Mouse (Mus musculus): ENCODE data around the gene Mturn. TPM values are rescaled to one million over a fixed set of nuclear protein-coding genes. Genes with fewer than 3 reads are reported as not detected.
A peak's percentile ranks its signal among the peaks of the same experiment; 100 is the strongest.

Mturn gene
- polyA plus RNA-seq, 1 experiment, result 72.2 TPM

DNA sequence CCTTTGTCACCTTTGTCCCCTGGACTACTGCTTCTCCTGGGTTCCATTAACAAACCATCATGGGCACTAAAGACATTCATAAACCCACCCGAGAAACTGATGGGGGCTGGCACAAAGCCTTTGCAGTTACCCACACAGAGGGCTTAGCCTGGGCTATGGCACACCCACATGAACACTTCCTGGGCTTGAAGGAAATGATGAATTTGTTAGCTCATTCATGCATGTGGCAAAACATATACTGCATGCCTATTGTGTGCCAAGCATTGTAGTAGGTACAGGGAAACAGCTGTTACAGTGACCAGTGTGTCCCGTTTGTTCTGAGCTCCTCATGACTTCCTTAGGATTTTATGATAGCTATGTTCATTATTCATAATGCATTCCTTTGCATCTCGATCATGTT, 55.8 kb downstream of the Mturn start:
- TF ChIP-seq POLR2A (IDR thresholded peaks at IDR 0.05; ENCODE audit: borderline replicate concordance, extremely low read depth, insufficient read depth, insufficient read length, poor library complexity, severe bottlenecking) (no peak), CTCF (IDR thresholded peaks at IDR 0.05; ENCODE audit: borderline replicate concordance, extremely low read depth, insufficient read depth, insufficient read length) (no peak)
- DNase-seq (ENCODE audit: low read depth), result no peak

DNA sequence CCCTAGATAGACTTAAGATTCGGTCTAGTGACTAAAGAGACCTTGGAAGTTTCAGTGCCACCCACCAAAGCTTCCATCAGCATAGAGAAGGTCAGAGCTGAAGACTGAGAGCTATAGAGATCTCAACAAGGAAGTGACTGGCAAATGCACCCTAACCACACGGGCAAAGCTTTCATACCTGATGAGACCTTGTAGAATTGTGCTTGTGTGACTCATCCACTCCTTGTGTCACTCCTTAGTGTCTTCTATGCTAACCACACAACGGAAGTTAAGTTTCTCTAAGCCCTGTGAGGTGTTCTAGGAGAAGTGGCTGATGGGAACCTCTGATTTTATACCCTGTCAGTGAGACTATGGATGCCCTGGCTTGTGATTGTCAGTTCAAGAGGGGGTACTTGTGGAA, 56.3 kb downstream of the Mturn start:
- TF ChIP-seq CTCF (IDR thresholded peaks at IDR 0.05; ENCODE audit: borderline replicate concordance, extremely low read depth, insufficient read depth, insufficient read length), result no peak
- TF ChIP-seq POLR2A (IDR thresholded peaks at IDR 0.05; ENCODE audit: borderline replicate concordance, extremely low read depth, insufficient read depth, insufficient read length, poor library complexity, severe bottlenecking), result no peak
- no peak for DNase-seq (ENCODE audit: low read depth)

DNA sequence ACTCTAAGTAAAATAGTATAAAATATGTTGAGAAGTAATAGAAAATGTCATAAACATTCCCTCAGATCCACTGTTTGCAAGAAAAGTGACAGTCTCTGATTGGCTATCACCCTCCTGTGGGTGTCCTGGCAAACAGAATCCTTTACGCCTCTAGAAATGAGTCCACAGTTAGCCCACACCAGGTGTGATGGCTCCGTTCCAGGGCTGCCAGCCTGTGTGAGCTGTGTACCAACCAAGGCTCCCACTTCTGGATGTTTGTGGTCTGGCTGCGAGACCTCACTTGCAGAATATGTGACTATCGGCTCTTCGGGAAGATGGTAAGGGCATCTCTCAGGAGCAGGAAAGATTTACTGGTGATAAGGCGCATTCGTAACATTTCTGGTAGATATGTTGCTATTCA, 67.6 kb downstream of the Mturn start:
- TF ChIP-seq CTCF (IDR thresholded peaks at IDR 0.05; ENCODE audit: borderline replicate concordance, extremely low read depth, insufficient read depth, insufficient read length), result no peak
- TF ChIP-seq POLR2A (IDR thresholded peaks at IDR 0.05; ENCODE audit: borderline replicate concordance, extremely low read depth, insufficient read depth, insufficient read length, poor library complexity, severe bottlenecking), result no peak
- DNase-seq (ENCODE audit: low read depth), result peak; percentile 23

DNA sequence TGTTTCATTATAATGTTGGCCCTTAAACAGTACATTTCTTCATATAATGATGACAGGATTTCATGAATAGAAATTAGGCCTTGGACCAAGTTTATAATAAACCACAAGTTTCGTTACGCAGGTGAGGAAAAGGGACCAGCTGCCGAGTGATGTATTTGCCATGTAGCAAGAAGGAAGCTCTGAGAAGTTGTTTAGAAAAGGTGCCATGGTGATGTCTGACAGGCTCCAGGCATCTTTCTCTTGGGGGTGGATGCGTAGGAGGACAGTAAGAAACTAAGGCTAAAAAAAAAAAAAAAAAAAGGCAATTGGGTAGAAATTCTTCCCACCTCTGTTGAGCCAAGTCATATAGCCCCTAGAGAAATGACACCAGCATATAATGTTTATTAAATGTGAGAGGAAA, 70.2 kb downstream of the Mturn start:
- DNase-seq (ENCODE audit: low read depth), result peak; percentile 12
- TF ChIP-seq CTCF (IDR thresholded peaks at IDR 0.05; ENCODE audit: borderline replicate concordance, extremely low read depth, insufficient read depth, insufficient read length) (no peak), POLR2A (IDR thresholded peaks at IDR 0.05; ENCODE audit: borderline replicate concordance, extremely low read depth, insufficient read depth, insufficient read length, poor library complexity, severe bottlenecking) (no peak)

DNA sequence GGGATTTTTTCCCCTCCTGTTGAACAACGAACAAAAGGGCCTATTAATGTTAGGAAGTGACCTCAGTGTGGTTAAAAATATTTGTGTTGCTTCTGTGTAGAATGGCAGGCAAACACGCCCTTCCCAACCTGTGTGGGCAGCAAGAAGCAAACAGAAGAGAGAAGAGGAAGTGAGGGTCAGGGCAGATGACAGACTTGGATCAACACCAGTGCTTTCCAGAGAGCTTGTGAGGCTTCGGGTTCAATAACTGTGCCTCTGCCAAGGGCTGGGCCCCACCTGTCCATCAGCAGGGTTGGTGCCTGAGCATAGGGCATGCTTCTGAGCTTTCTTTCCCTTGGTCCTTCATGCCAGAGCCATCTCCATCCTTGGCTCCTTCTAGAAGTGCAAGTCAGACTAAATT, 70.7 kb downstream of the Mturn start:
- TF ChIP-seq POLR2A (IDR thresholded peaks at IDR 0.05; ENCODE audit: borderline replicate concordance, extremely low read depth, insufficient read depth, insufficient read length, poor library complexity, severe bottlenecking) (no peak), CTCF (IDR thresholded peaks at IDR 0.05; ENCODE audit: borderline replicate concordance, extremely low read depth, insufficient read depth, insufficient read length) (no peak)
- DNase-seq (ENCODE audit: low read depth), result no peak

Other genes starting within 250 kb of the Mturn start
- gene Scrn1, start 115.1 kb upstream of the Mturn start, polyA plus RNA-seq (2012; rRNA removed), result 72.0 and 92.9 TPM in 2 replicates
- gene Plekha8, start 86.5 kb upstream of the Mturn start, polyA plus RNA-seq (2012; rRNA removed), result 15.9 and 16.5 TPM in 2 replicates
- gene Fkbp14, start 84.3 kb upstream of the Mturn start, polyA plus RNA-seq (2012; rRNA removed), result 11.6 and 12.2 TPM in 2 replicates
- gene Znrf2, start 135.3 kb downstream of the Mturn start, polyA plus RNA-seq (2012; rRNA removed), result 19.3 and 19.6 TPM in 2 replicates